Mouse (Mus musculus) WW6 (cell line): ENCODE measurements at regions not wholly inside any gene's neighbourhood (a gene's known extent, or its start where the extent isn't known, plus 50 kb on each side); places are given as distances from the start of the nearest gene placed in this dataset.
"Not testable (repeated sequence)": the region's sequence is repeated elsewhere in the genome, so short reads cannot be mapped to it uniquely, and the experiment has no call there.

Source experiments
- DNase-seq: peaks from one replicate; pipeline ENCODE4 v3.0.0-alpha.2; 2013; ENCODE audit warnings: low read depth, low spot score

- DNase-seq = no peak
Measured at GRCm38 (mm10) chr1:152252658-152253267, 133.7 kb downstream of the Tsen15 start.

GRCm38 (mm10) chr1:152241026-152241425 is 145.5 kb downstream of the Tsen15 start:
- no peak for DNase-seq

GRCm38 (mm10) chr1:152239376-152239775 is 147.1 kb downstream of the Tsen15 start:
- no peak for DNase-seq

GRCm38 (mm10) chr1:152235212-152235792 is 145.4 kb upstream of the 1700025G04Rik start:
- no peak for DNase-seq

GRCm38 (mm10) chr1:152234716-152235115 is 144.8 kb upstream of the 1700025G04Rik start:
- DNase-seq = no peak

GRCm38 (mm10) chr1:152231717-152232202 is 141.8 kb upstream of the 1700025G04Rik start:
- no peak for DNase-seq

GRCm38 (mm10) chr1:152229709-152230108 is 139.8 kb upstream of the 1700025G04Rik start:
- DNase-seq = no peak

GRCm38 (mm10) chr1:152226049-152226448 is 136.1 kb upstream of the 1700025G04Rik start:
- DNase-seq = no peak

- no peak for DNase-seq
Measured at GRCm38 (mm10) chr1:152223666-152224065, 133.7 kb upstream of the 1700025G04Rik start.

GRCm38 (mm10) chr1:152220804-152221565 is 131.1 kb upstream of the 1700025G04Rik start:
- no peak for DNase-seq

- DNase-seq = not testable (repeated sequence)
Measured at GRCm38 (mm10) chr1:152219752-152220151, 129.8 kb upstream of the 1700025G04Rik start.

GRCm38 (mm10) chr1:152217404-152217803 is 127.5 kb upstream of the 1700025G04Rik start:
- no peak for DNase-seq

GRCm38 (mm10) chr1:152214376-152214775 is 124.5 kb upstream of the 1700025G04Rik start:
- no peak for DNase-seq

GRCm38 (mm10) chr1:152203187-152203586 is 113.3 kb upstream of the 1700025G04Rik start:
- no peak for DNase-seq

- DNase-seq = no peak
Measured at GRCm38 (mm10) chr1:152188700-152189099, 98.8 kb upstream of the 1700025G04Rik start.

GRCm38 (mm10) chr1:152184956-152185355 is 95.0 kb upstream of the 1700025G04Rik start:
- no peak for DNase-seq

- no peak for DNase-seq
Measured at GRCm38 (mm10) chr1:152176267-152176970, 86.5 kb upstream of the 1700025G04Rik start.

GRCm38 (mm10) chr1:152175691-152176090 is 85.8 kb upstream of the 1700025G04Rik start:
- DNase-seq = no peak

- no peak for DNase-seq
Measured at GRCm38 (mm10) chr1:152174464-152174863, 84.5 kb upstream of the 1700025G04Rik start.

GRCm38 (mm10) chr1:152171034-152171790 is 81.3 kb upstream of the 1700025G04Rik start:
- no peak for DNase-seq

- DNase-seq = no peak
Measured at GRCm38 (mm10) chr1:152170583-152170982, 80.7 kb upstream of the 1700025G04Rik start.
